In genomic region chr15:27596463-27597140, GRCm38 (mm10) we compare ENCODE assay signal across 8 mouse cellular contexts. TPM values are rescaled to one million over a fixed set of nuclear protein-coding genes. Genes with fewer than 3 reads are reported as not detected.
A peak's percentile ranks its signal among the peaks of the same experiment; 100 is the strongest.
DNase-seq lines count a peak whose midpoint lies in the region; ATAC-seq and TF ChIP-seq lines count a peak whose summit lies in the region.

No protein-coding gene starts in this region.

- TF ChIP-seq POLR2A in thymus, adult 2 months (IDR thresholded peaks at IDR 0.05; ENCODE audit: control insufficient read depth, extremely low read depth, insufficient read depth, low read length, poor library complexity), result no peak

- H3K4me2 ChIP-seq in kidney, embryonic 14.5 days (replicated peaks; ENCODE audit: low read depth, low read length), result no peak overlapping the region

- peaks cover 15% of the 10 kb centered on the region; the same call in 1 of the 2 replicates for H3K36me3 ChIP-seq in thymus, adult 2 months (ENCODE audit: control insufficient read depth, insufficient read depth, low read length)
- H3K36me3 ChIP-seq in kidney, embryonic 14.5 days (ENCODE audit: control insufficient read depth, insufficient read depth, low read length), result peaks cover 37% of the 10 kb centered on the region

- H3K9me3 ChIP-seq in kidney, embryonic 14.5 days (ENCODE audit: control insufficient read depth, low read length), result no peaks in the 10 kb centered on the region

- peak; percentile 60 for ATAC-seq in frontal cortex, adult (ENCODE audit: low TSS enrichment)
- no peak for ATAC-seq in kidney, embryonic 14.5 days (ENCODE audit: low FRiP score, low TSS enrichment)

- no peak overlapping the region for H3K4me3 ChIP-seq in thymus, adult 2 months (ENCODE audit: control insufficient read depth, insufficient read depth, low read length)
- H3K4me3 ChIP-seq in kidney, embryonic 14.5 days (ENCODE audit: low read length), result no peak overlapping the region

- H3K27me3 ChIP-seq in thymus, adult 2 months (ENCODE audit: control insufficient read depth, insufficient read depth, low read length), result no peaks in the 10 kb centered on the region
- H3K27me3 ChIP-seq in kidney, embryonic 14.5 days (ENCODE audit: control insufficient read depth, insufficient read depth, low read length), result no peaks in the 10 kb centered on the region

- DNase-seq in frontal cortex, postnatal 14 days (ENCODE audit: low spot score in 2 of 2), result no peak
- DNase-seq in right cerebral cortex, adult 2 months (ENCODE audit: low spot score in 2 of 2), result peak; percentile 52 to 72
- DNase-seq in right cerebral cortex, postnatal 14 days, result no peak
- DNase-seq in left cerebral cortex, postnatal 25 days (ENCODE audit: low spot score in 2 of 2), result peak; percentile 67 to 92
- DNase-seq in thymus, adult 2 months, result peak; percentile 54
- DNase-seq in urinary bladder, adult 2 months (ENCODE audit: low spot score), result no peak

- WGBS in thymus, adult 2 months, result 5% methylated on average over 3 of the region's 3 CpGs
- WGBS in kidney, embryonic 14.5 days, result 86% methylated on average over 3 of the region's 3 CpGs

- H3K4me1 ChIP-seq in thymus, adult 2 months (replicated peaks; ENCODE audit: control insufficient read depth, insufficient read depth, low read length), result peaks cover 26% of the 10 kb centered on the region
- no peaks in the 10 kb centered on the region for H3K4me1 ChIP-seq in kidney, embryonic 14.5 days (ENCODE audit: control insufficient read depth, insufficient read depth, low read length)

- intact Hi-C loops in left cerebral cortex, postnatal 25 days (cut with DNase I), result no loop called here

- no peak for TF ChIP-seq CTCF in thymus, adult 2 months (IDR thresholded peaks at IDR 0.05; ENCODE audit: borderline replicate concordance, control insufficient read depth, extremely low read depth, insufficient read depth, low read length, poor library complexity)

- H3K27ac ChIP-seq in thymus, adult 2 months (ENCODE audit: control insufficient read depth, insufficient read depth, low read length), result peak overlapping the region; percentile 96
- H3K27ac ChIP-seq in kidney, embryonic 14.5 days (ENCODE audit: low read depth, low read length), result no peak overlapping the region

- no peak overlapping the region for H3K9ac ChIP-seq in kidney, embryonic 14.5 days (ENCODE audit: low read depth, low read length)

RNA-seq across cellular contexts. Expression of gene Otulin, which starts 33.9 kb away (rescaled TPM):
- total RNA-seq in left cerebral cortex, postnatal 25 days (2021), result 10 to 100 TPM; 21.2 to 23.3 TPM
- polyA plus RNA-seq in thymus, adult 2 months (2012; rRNA removed), result 43.0 and 43.1 TPM in 2 replicates
- 38.5 and 41.3 TPM in 2 replicates for polyA plus RNA-seq in kidney, embryonic 14.5 days (2014; fragmentation: Nextera tagmentation; extraction: Ambion mirVana)
- polyA plus RNA-seq in urinary bladder, adult 2 months (2012; rRNA removed), result 26.0 and 26.3 TPM in 2 replicates

Comparison
In these comparisons a context has a peak if more than half of its experiments do, and no peak if none do; other contexts are left out.
1. DNase-seq: peak in right cerebral cortex, adult 2 months (2 of 2), left cerebral cortex, postnatal 25 days (2 of 2) and thymus, adult 2 months (single experiment); none in frontal cortex, postnatal 14 days (0 of 2), right cerebral cortex, postnatal 14 days (single experiment) and urinary bladder, adult 2 months (single experiment).